Mouse (Mus musculus) left cerebral cortex, postnatal 25 days (tissue): Measurements from ENCODE around the gene Kcne4. TPM values are rescaled to one million over a fixed set of nuclear protein-coding genes. Genes with fewer than 3 reads are reported as not detected.
A peak's percentile ranks its signal among the peaks of the same experiment; 100 is the strongest.
"Not testable (repeated sequence)": the region's sequence is repeated elsewhere in the genome, so short reads cannot be mapped to it uniquely, and the experiment has no call there.

Source experiments
- DNase-seq, 2 experiments: peaks; one replicate each; pipeline ENCODE4 v3.0.0; 2022; ENCODE audit warnings: low spot score in 2 of 2, mixed read lengths in 1 of 2
- intact Hi-C: fragments of 180-260 bp; cut with DNase I; formaldehyde crosslinking; loops from one replicate; pipeline ENCODE4 v1.15.1; 2025
- total RNA-seq, 2 experiments: library from RNA; stranded (reverse); gene quantifications; 2 replicates each; pipeline ENCODE4 v1.2.3; 2021

Kcne4 gene
- 1 to 10 TPM in 1 of 2 experiments, under 1 TPM in 1; 0.80 to 1.2 TPM for total RNA-seq

DNA sequence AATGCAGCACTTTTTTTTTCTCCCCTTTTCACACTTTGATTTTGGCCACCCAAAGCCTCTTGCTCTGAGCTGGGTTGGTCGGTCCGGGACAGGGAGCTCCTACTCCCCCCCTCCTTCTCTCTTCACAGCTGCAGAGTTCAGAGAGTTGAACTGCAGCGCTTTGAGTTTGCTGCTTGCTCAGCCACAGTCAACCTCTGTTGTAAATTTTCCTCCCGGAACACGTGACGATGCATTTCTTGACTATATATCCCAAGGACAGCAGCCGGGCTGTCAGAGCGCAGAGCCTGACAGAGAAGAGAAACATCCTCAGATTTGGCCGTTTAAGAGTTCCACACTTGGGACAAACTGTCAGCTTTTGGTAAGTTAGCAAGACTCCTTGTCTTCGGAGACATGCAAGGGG lies at the start of gene Kcne4:
TSS of gene Kcne4 (plus strand) at position 120 of the 400 bp plus-strand sequence.
- intact Hi-C loops, result no loop called here
- DNase-seq, result no peak

DNA sequence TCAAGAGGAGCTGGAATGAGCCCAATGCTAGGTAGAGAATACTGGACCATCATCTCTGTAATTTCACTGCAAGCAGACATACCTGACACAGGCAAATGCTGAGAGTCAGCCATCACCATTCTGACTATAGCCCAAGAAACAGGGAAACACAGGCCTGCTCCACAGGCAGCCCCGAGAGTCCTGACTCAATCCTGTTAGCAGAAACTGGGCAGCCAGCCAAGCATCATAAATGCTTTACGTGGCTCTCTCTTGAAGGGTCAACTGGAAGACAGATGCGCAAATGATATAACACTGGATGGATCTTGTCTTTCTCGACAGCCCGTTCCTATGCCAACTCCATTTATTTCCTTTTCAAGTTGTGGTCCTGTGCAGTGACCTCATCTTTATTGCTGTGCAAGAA lies 34.7 kb upstream of the Kcne4 start:
- DNase-seq, result no peak
- intact Hi-C loops, result no loop called here

DNA sequence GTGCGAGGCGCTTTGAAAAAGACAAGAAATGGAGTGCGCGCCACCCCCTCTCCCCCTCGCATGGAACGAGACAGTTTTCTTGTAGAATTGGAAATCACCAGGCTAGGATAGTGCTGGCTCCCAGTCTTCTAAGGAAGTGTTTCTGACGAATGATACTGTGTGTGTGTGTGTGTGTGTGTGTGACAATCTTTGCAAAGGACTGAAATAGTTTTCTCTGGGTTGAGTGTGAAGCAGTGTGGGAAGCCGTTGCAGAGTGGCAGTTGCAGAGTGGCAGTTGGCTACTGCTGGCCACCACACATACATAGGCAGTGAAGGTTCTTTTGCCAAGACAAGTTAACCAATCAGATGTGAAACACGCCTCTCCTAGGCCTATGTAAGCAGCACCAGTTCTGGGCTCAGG lies 31.6 kb upstream of the Kcne4 start:
- DNase-seq, result peak in 1 of 2 experiments; percentile 72
- intact Hi-C loops, result not testable (repeated sequence)

DNA sequence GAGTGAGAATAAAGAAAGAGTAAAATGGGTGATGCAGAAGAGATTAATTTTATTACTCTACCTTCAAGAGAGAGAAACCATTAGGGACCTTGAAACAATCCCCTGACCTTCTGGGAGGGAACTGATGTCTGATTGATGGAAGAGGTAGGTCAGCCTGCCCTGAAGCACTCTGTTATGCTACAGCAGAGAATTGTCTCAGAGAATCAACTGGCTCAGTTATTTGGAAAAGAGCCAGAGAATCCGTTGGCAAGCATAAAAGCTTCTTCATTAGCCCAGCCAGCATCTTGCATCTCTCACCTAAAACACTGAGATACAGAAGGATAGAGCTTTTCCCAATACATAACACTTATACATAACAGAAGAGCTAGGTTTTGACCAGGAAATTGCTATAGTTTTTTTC lies 26.8 kb upstream of the Kcne4 start:
- DNase-seq, result peak in 1 of 2 experiments; percentile 10
- intact Hi-C loops, result no loop called here

GRCm38 (mm10) chr1:78807428-78807827 lies 9.1 kb upstream of the Kcne4 start:
- intact Hi-C loops, result no loop called here
- no peak for DNase-seq

DNA sequence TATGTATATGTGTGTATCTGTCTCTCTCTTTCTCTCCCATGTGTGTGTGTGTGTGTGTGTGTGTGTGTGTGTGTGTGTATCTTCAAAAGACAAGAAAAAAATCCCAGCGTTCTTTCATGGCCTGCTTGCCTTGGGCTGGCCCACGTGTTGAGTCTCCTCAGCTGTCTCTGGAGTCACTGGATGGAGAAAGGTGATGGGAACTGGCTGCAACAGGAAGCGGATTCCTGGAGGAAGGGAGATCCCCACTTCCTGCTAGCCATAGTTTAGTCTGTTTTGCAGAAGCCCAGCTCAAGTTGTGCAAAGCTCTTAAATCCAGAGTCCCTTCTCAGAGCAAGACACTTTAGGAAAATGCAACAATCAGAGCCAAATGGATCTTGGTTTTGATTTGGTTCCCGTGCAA lies 6.7 kb upstream of the Kcne4 start:
- intact Hi-C loops, result no loop called here
- DNase-seq, result no peak

GRCm38 (mm10) chr1:78810904-78811303 lies 5.7 kb upstream of the Kcne4 start:
- intact Hi-C loops, result no loop called here

GRCm38 (mm10) chr1:78811975-78812490 lies 4.5 kb upstream of the Kcne4 start:
- no peak for DNase-seq
- intact Hi-C loops, result no loop called here

More at GRCm38 (mm10) chr1:78810904-78811303, 5.7 kb upstream of the Kcne4 start:
- DNase-seq, result no peak

DNA sequence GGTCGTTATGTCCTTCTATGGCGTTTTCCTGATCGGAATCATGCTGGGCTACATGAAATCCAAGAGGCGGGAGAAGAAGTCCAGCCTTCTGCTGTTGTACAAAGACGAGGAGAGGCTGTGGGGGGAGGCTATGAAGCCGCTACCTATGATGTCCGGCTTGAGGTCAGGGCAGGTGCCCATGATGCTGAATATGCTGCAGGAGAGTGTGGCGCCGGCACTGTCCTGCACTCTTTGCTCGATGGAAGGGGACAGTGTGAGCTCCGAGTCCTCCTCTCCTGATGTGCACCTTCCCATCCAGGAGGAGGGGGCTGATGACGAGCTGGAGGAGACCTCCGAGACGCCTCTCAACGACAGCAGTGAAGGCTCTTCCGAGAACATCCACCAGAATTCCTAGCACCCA lies 1.2 kb downstream of the Kcne4 start:
- intact Hi-C loops, result no loop called here
- DNase-seq, result no peak

DNA sequence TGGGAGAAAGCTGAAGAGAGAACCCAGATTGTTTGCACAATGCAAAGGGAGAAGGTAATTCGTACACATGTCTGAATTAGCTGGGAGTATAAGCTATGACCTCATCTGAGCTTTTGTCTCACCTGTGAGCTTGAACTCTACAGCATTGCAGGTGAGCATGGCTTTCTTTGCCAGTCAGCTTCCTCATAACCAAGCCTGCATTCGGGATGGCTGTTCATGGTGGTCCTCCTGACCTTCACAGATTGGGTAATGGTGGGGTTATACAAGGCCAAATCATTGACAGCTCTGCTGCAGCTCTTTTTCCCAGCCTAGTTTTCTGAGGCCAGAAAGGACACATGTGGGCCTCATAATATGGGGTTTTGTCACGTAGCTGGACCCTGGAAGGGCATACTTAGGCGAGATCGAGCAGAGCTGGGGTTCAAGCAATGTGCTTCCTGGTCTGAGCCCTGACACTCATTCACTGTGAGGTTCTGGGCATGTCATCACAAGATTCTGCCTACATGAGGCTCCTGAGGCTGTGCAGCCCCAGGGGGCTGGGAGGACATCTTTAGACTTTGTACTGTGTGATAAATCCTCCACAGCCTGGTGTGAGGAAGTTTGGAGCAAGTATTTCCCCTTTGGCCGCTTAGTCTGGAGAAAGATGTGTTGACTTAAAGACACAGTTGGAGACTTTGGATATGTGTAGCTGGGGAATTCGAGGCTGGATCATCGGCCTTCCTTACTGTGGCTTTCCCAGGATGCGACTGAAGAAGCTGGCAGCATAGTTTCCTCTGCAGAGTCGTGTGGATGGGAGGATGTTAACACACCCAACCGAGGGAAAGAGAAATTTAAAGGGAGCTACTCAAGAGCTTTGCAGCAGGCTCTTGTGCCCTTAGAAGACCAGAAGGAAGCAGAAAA lies 2.3 kb downstream of the Kcne4 start:
- intact Hi-C loops, result no loop called here
- no peak for DNase-seq

DNA sequence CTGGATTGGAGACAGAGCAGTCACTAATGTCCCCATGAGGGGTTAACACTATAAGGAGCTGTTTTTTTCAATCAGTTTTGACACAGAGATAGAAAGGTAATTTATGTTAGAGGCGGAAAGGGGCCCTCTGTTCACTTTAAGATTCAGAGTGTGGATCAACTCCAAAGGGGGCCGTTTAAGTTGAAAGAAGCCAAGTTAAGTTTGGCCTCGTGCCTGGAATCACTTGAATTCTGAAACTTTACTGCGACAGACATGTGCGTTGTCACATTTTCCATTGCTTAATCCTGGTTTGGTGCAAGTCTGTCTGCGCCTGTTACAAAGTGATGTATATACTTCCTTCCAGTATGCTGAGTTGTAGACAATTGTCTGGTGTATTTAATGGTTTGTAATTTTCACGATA lies 3.0 kb downstream of the Kcne4 start:
- peak in 1 of 2 experiments; percentile 11 for DNase-seq

DNA sequence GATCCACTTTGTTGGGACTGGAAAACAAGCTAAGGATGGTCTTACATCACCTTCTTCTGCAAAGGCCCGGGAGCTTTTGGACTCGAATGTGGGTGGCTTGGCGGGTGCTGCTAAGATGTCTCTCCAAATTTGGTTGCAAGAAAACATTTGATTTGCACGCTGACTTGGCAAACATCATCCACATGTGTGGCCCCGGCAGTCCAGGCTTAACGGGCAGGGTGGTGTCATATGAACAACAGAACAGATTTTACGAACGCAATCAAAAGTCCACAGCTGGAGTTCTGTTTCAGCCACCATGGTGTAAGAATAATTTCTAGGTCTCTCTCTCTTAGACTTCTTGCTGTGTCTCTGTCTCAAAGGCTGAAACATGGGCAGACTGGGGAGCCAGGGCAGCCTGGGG lies 3.6 kb downstream of the Kcne4 start:
- DNase-seq, result no peak
- intact Hi-C loops, result no loop called here

More for the DNA sequence above, 3.0 kb downstream of the Kcne4 start:
- intact Hi-C loops, result no loop called here

GRCm38 (mm10) chr1:78821111-78821510 lies 4.6 kb downstream of the Kcne4 start:
- intact Hi-C loops, result no loop called here
- no peak for DNase-seq

DNA sequence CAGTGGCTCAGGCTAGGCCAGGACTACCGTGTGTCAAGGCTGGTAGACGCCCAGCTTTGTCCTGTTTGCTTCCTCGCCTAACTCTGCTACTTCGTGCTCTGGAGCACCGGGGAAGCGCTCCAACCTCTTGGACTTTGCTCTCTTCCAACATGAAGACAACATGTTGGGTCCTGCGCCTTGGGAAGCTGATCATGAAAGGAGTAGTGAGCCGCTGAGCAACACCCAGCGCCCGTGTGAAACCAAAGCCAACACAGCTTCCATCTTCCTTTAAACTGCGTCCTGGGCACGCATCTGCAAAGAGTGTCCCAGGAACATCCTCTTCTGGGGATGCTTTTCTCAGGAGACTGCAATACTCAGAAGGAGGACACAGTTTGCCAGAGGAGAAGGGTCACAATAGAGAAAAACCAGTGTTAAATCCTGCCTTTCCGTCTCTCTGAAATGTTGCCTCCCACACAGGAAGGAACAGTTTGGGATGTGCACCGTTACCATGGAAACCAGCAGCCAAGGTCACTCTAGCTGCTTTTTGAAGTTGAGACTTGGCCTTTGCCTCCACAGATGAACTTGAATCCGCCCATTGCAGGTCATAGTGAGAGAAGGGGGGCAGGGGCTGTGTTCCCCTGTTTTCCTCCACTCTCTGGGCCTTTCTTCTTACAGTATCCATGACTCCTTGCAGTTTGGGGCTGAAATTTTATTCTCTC lies 5.3 kb downstream of the Kcne4 start:
- peak in 1 of 2 experiments; percentile 15 for DNase-seq
- intact Hi-C loops, result no loop called here

- intact Hi-C loops, result no loop called here
- no peak for DNase-seq
Observed at GRCm38 (mm10) chr1:78825246-78825645, 8.7 kb downstream of the Kcne4 start.

DNA sequence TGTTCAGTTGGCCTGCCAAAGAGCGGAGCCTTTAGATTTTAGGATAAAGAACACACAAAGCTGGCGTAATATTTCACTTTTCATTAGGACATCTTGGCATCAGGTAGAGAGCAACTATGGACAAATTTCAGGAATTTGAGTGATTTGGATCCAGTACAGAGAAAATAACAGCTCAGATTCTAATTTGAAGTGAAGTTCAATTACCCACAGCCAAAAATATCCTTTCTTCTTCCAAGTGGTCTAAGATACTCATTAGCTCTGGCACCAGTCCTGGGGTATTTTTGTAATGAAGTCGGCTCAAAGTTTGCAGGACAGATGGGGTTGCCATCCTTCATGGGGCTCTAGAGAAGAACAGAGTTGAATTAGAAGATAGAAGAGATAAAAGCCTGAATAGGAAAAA lies 21.9 kb downstream of the Kcne4 start:
- intact Hi-C loops, result no loop called here

GRCm38 (mm10) chr1:78840769-78841168 lies 24.2 kb downstream of the Kcne4 start:
- intact Hi-C loops, result no loop called here
- no peak for DNase-seq

More for the DNA sequence above, 21.9 kb downstream of the Kcne4 start:
- DNase-seq, result peak in 1 of 2 experiments; percentile 21

GRCm38 (mm10) chr1:78845661-78846060 lies 29.1 kb downstream of the Kcne4 start:
- intact Hi-C loops, result loop anchor here (1.0 kb wide), 1 partner anchor 121 kb away; no protein-coding TSS in a partner anchor
- no peak for DNase-seq

- intact Hi-C loops, result loop anchor here (1.0 kb wide), 1 partner anchor 122 kb away; no protein-coding TSS in a partner anchor
- DNase-seq, result peak in 1 of 2 experiments; percentile 18
Observed at GRCm38 (mm10) chr1:78846471-78846870, 29.9 kb downstream of the Kcne4 start.

DNA sequence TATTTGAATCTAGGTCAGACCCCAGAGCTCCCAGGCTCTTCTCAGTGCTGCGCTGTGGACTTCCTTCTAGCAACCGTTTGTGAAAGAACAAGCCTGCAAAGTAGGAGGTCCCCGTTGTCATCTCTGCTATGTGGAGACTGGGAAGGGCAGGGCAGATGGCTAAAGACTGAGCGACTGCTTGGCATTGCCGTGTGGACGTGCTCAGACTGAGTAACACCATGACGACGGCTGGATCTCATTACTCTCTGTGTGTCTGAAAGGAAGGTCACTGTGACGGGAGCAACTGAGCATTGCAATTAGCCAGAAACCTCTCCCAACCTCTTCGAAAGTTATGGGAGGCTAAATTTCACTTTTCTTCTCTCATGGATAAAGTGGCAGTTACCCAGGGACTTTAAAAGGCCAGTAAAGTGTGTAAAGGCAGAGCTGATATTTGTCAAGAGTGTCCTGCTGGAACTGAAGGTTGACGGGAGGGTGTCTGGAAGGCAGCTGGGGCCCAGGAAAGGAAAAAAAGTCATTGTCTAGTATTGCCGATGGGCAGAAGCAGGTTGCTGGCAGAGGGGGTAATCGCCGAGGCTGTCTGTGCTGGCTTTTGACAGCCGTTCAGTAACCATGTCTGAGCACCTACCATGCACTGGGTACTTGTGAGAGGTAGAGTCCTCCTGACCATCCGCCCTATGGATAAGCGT lies 36.0 kb downstream of the Kcne4 start:
- intact Hi-C loops, result no loop called here
- peak in 1 of 2 experiments; percentile 11 for DNase-seq
